Mouse (Mus musculus): ENCODE measurements at regions not wholly inside any gene's neighbourhood (a gene's known extent, or its start where the extent isn't known, plus 50 kb on each side); places are given as distances from the start of the nearest gene placed in this dataset.

- Histone ChIP-seq H3K4me1 (ENCODE audit: control insufficient read depth in 1 of 2, insufficient read depth in 2 of 2, low read length in 2 of 2) (no peaks in the 10 kb centered on the region), H3K9ac (ENCODE audit: control insufficient read depth, low read depth, low read length, poor library complexity, severe bottlenecking) (no peak overlapping the region)
These were observed 60.7 kb upstream of the Map4k3 start for GRCm38 (mm10) chr17:80789000-80789399.

GRCm38 (mm10) chr17:80786858-80787257 lies 58.6 kb upstream of the Map4k3 start:
- H3K36me3 ChIP-seq (ENCODE audit: control insufficient read depth in 1 of 2, insufficient read depth in 2 of 2, low read length in 2 of 2), result no peaks in the 10 kb centered on the region
- H3K9me3 ChIP-seq (replicated peaks; ENCODE audit: insufficient read depth, low read length), result no peaks in the 10 kb centered on the region
- H3K4me1 ChIP-seq (ENCODE audit: control insufficient read depth in 1 of 2, insufficient read depth in 2 of 2, low read length in 2 of 2), result no peaks in the 10 kb centered on the region
- no peak overlapping the region for H3K4me3 ChIP-seq (ENCODE audit: control insufficient read depth in 1 of 2, insufficient read depth in 1 of 2, low read depth in 2 of 2, low read length in 2 of 2)
- no peaks in the 10 kb centered on the region for H3K27me3 ChIP-seq (ENCODE audit: control insufficient read depth in 1 of 2, insufficient read depth in 2 of 2, low read length in 2 of 2)
- no peak overlapping the region for H3K9ac ChIP-seq (ENCODE audit: control insufficient read depth, low read depth, low read length, poor library complexity, severe bottlenecking)
- H3K27ac ChIP-seq (ENCODE audit: control insufficient read depth, low read depth, low read length), result no peak overlapping the region
- no peaks in the 10 kb centered on the region for H3K79me2 ChIP-seq (ENCODE audit: control insufficient read depth, insufficient read depth, low read length, poor library complexity)
- TF ChIP-seq MXI1 (IDR thresholded peaks at IDR 0.05; ENCODE audit: low read depth, low read length), result no peak
- no peak for TF ChIP-seq GATA1 (IDR thresholded peaks at IDR 0.05; ENCODE audit: low read depth, low read length)
- no peak for DNase-seq (ENCODE audit: low read depth, low spot score)

More at GRCm38 (mm10) chr17:80789000-80789399, 60.7 kb upstream of the Map4k3 start:
- no peaks in the 10 kb centered on the region for H3K9me3 ChIP-seq (replicated peaks; ENCODE audit: insufficient read depth, low read length)
- no peak for DNase-seq (ENCODE audit: low read depth, low spot score)
- H3K27ac ChIP-seq (ENCODE audit: control insufficient read depth, low read depth, low read length), result no peak overlapping the region
- no peaks in the 10 kb centered on the region for H3K79me2 ChIP-seq (ENCODE audit: control insufficient read depth, insufficient read depth, low read length, poor library complexity)
- H3K27me3 ChIP-seq (ENCODE audit: control insufficient read depth in 1 of 2, insufficient read depth in 2 of 2, low read length in 2 of 2), result no peaks in the 10 kb centered on the region
- TF ChIP-seq EP300 (IDR thresholded peaks at IDR 0.05; ENCODE audit: low read depth in 1 of 2, low read length in 2 of 2) (no peak), MAX (IDR thresholded peaks at IDR 0.05; ENCODE audit: low read length) (no peak), GABPA (IDR thresholded peaks at IDR 0.05; ENCODE audit: low read depth, low read length) (no peak), CHD1 (IDR thresholded peaks at IDR 0.05; ENCODE audit: low read depth, low read length) (no peak), POLR2AphosphoS2 (IDR thresholded peaks at IDR 0.05; ENCODE audit: low read length) (no peak), JUND (IDR thresholded peaks at IDR 0.05; ENCODE audit: low read depth, low read length) (no peak), CHD2 (IDR thresholded peaks at IDR 0.05; ENCODE audit: low read length) (no peak), POLR2A (IDR thresholded peaks at IDR 0.05; ENCODE audit: control insufficient read depth in 1 of 2, insufficient read depth in 1 of 2, low read depth in 1 of 2, low read length in 2 of 2, poor library complexity in 1 of 2) (no peak), GATA1 (IDR thresholded peaks at IDR 0.05; ENCODE audit: low read depth, low read length) (no peak), NELFE (IDR thresholded peaks at IDR 0.05; ENCODE audit: low read depth, low read length) (no peak)
- H3K36me3 ChIP-seq (ENCODE audit: control insufficient read depth in 1 of 2, insufficient read depth in 2 of 2, low read length in 2 of 2), result no peaks in the 10 kb centered on the region
- no peak overlapping the region for H3K4me3 ChIP-seq (ENCODE audit: control insufficient read depth in 1 of 2, insufficient read depth in 1 of 2, low read depth in 2 of 2, low read length in 2 of 2)

- Histone ChIP-seq H3K36me3 (ENCODE audit: control insufficient read depth in 1 of 2, insufficient read depth in 2 of 2, low read length in 2 of 2) (no peaks in the 10 kb centered on the region), H3K4me1 (ENCODE audit: control insufficient read depth in 1 of 2, insufficient read depth in 2 of 2, low read length in 2 of 2) (no peaks in the 10 kb centered on the region), H3K9ac (ENCODE audit: control insufficient read depth, low read depth, low read length, poor library complexity, severe bottlenecking) (no peak overlapping the region), H3K27ac (ENCODE audit: control insufficient read depth, low read depth, low read length) (no peak overlapping the region), H3K79me2 (ENCODE audit: control insufficient read depth, insufficient read depth, low read length, poor library complexity) (no peaks in the 10 kb centered on the region), H3K4me3 (ENCODE audit: control insufficient read depth in 1 of 2, insufficient read depth in 1 of 2, low read depth in 2 of 2, low read length in 2 of 2) (no peak overlapping the region), H3K27me3 (ENCODE audit: control insufficient read depth in 1 of 2, insufficient read depth in 2 of 2, low read length in 2 of 2) (no peaks in the 10 kb centered on the region), H3K9me3 (replicated peaks; ENCODE audit: insufficient read depth, low read length) (no peaks in the 10 kb centered on the region)
- TF ChIP-seq ZC3H11A (IDR thresholded peaks at IDR 0.05; ENCODE audit: low read depth, low read length) (no peak), POLR2A (IDR thresholded peaks at IDR 0.05; ENCODE audit: control insufficient read depth in 1 of 2, insufficient read depth in 1 of 2, low read depth in 1 of 2, low read length in 2 of 2, poor library complexity in 1 of 2) (no peak)
- DNase-seq (ENCODE audit: low read depth, low spot score), result no peak
These were observed 58.0 kb upstream of the Map4k3 start for GRCm38 (mm10) chr17:80786061-80786851.

All from MEL (cell line).